Mouse (Mus musculus) embryonic facial prominence, embryonic 11.5 days (tissue): Measurements from ENCODE around the gene Cyren. TPM values are rescaled to one million over a fixed set of nuclear protein-coding genes. Genes with fewer than 3 reads are reported as not detected.
A peak's percentile ranks its signal among the peaks of the same experiment; 100 is the strongest.

Source experiments
- ATAC-seq: fragments of 200-750 bp; cut with Nextera tagmentation; replicated peaks from 2 replicates; pipeline ENCODE4 v1.8.0; 2017; ENCODE audit warnings: low read depth; ENCODE audit not compliant: insufficient number of reproducible peaks, low FRiP score, low TSS enrichment
- DNase-seq: peaks from one replicate; pipeline ENCODE4 v3.0.0-alpha.2; 2015; ENCODE audit warnings: low spot score
- H3K27ac ChIP-seq: fragments of 300-500 bp; sonication (generic); replicated peaks from 2 replicates; pipeline ENCODE4 v1.5.1; 2014; ENCODE audit warnings: mild to moderate bottlenecking, low read depth, low read length, control low read depth
- H3K27me3 ChIP-seq: fragments of 300-500 bp; sonication (generic); 2 replicates; pipeline ENCODE4 v1.6.1; 2014; ENCODE audit warnings: mild to moderate bottlenecking, low read length, moderate library complexity, mixed read lengths; ENCODE audit not compliant: control insufficient read depth, insufficient read depth
- H3K36me3 ChIP-seq: fragments of 300-500 bp; sonication (generic); replicated peaks from 2 replicates; pipeline ENCODE4 v1.6.1; 2014; ENCODE audit warnings: low read depth, mild to moderate bottlenecking, low read length, moderate library complexity, mixed read lengths; ENCODE audit not compliant: control insufficient read depth, insufficient read depth
- H3K4me1 ChIP-seq: fragments of 300-500 bp; sonication (generic); 2 replicates; pipeline ENCODE4 v1.6.1; 2014; ENCODE audit warnings: low read length, mixed read lengths; ENCODE audit not compliant: control insufficient read depth, insufficient read depth
- H3K4me2 ChIP-seq: fragments of 300-500 bp; sonication (generic); 2 replicates; pipeline ENCODE4 v1.6.1; 2014; ENCODE audit warnings: low read depth, mild to moderate bottlenecking, control low read depth, low read length, moderate library complexity
- H3K4me3 ChIP-seq: fragments of 300-500 bp; sonication (generic); 2 replicates; pipeline ENCODE4 v1.5.1; 2014; ENCODE audit warnings: low read depth, low read length, control low read depth
- H3K9ac ChIP-seq: fragments of 300-500 bp; sonication (generic); replicated peaks from 2 replicates; pipeline ENCODE4 v1.6.1; 2014; ENCODE audit warnings: mild to moderate bottlenecking, control low read depth, low read length
- H3K9me3 ChIP-seq: fragments of 300-500 bp; sonication (generic); replicated peaks from 2 replicates; pipeline ENCODE4 v1.6.1; 2016; ENCODE audit warnings: mild to moderate bottlenecking, low read length, inconsistent platforms, mixed read lengths; ENCODE audit not compliant: control insufficient read depth
- WGBS: fragments of 180-500 bp; shearing (Covaris S2); extraction: QIAGEN DNeasy Blood & Tissue Kit; methylation state at CpG from one replicate; pipeline ENCODE4 v1.1.7; 2014; 5-methylcytosine and 5-hydroxymethylcytosine counted together
- polyA plus RNA-seq: library from polyadenylated mRNA; unstranded; fragments of >200 nt; fragmentation: Nextera tagmentation; extraction: Ambion mirVana; gene quantifications from 2 replicates; pipeline ENCODE4 v1.2.1, GENCODE M21; 2014

Cyren gene
- polyA plus RNA-seq, 1 experiment from 2014 or later, result 10.9 TPM

GRCm38 (mm10) chr6:34869225-34869915 lies 8.5 kb downstream of the Cyren start:
- 76% methylated on average over 13 of the region's 13 CpGs for WGBS
- no peak overlapping the region for H3K4me3 ChIP-seq
- H3K27me3 ChIP-seq, result no peaks in the 10 kb centered on the region
- H3K9ac ChIP-seq, result no peak overlapping the region
- DNase-seq, result no peak
- H3K4me2 ChIP-seq, result no peak overlapping the region
- no peaks in the 10 kb centered on the region for H3K4me1 ChIP-seq
- no peak for ATAC-seq
- no peaks in the 10 kb centered on the region for H3K9me3 ChIP-seq
- no peaks in the 10 kb centered on the region for H3K36me3 ChIP-seq
- no peak overlapping the region for H3K27ac ChIP-seq

- Histone ChIP-seq H3K27me3 (no peaks in the 10 kb centered on the region), H3K36me3 (no peaks in the 10 kb centered on the region)
- no peak for DNase-seq
Measured at GRCm38 (mm10) chr6:34868507-34869217, 9.2 kb downstream of the Cyren start.

GRCm38 (mm10) chr6:34867995-34868350 lies 9.9 kb downstream of the Cyren start:
- Histone ChIP-seq H3K9ac (no peak overlapping the region), H3K27ac (no peak overlapping the region), H3K36me3 (no peaks in the 10 kb centered on the region), H3K27me3 (no peaks in the 10 kb centered on the region), H3K4me3 (no peak overlapping the region), H3K9me3 (no peaks in the 10 kb centered on the region), H3K4me1 (no peaks in the 10 kb centered on the region), H3K4me2 (no peak overlapping the region)
- 81% methylated on average over 10 of the region's 10 CpGs for WGBS
- ATAC-seq (no peak), DNase-seq (no peak)

More at GRCm38 (mm10) chr6:34868507-34869217, 9.2 kb downstream of the Cyren start:
- Histone ChIP-seq H3K9ac (no peak overlapping the region), H3K4me1 (no peaks in the 10 kb centered on the region), H3K9me3 (no peaks in the 10 kb centered on the region), H3K4me3 (no peak overlapping the region), H3K27ac (no peak overlapping the region), H3K4me2 (no peak overlapping the region)
- no peak for ATAC-seq
- WGBS, result 85% methylated on average over 20 of the region's 20 CpGs

- Histone ChIP-seq H3K4me2 (no peak overlapping the region), H3K4me3 (no peak overlapping the region), H3K27ac (no peak overlapping the region), H3K36me3 (no peaks in the 10 kb centered on the region), H3K27me3 (no peaks in the 10 kb centered on the region), H3K9ac (no peak overlapping the region), H3K9me3 (no peaks in the 10 kb centered on the region), H3K4me1 (no peaks in the 10 kb centered on the region)
- DNase-seq (no peak), ATAC-seq (no peak)
- WGBS, result 74% methylated on average over 16 of the region's 16 CpGs
Measured at GRCm38 (mm10) chr6:34867301-34867994, 10.4 kb downstream of the Cyren start.

GRCm38 (mm10) chr6:34866786-34867185 lies 11.1 kb downstream of the Cyren start:
- no peak overlapping the region for H3K27ac ChIP-seq
- DNase-seq, result no peak
- no peaks in the 10 kb centered on the region for H3K36me3 ChIP-seq
- no peak overlapping the region for H3K4me3 ChIP-seq
- H3K4me2 ChIP-seq, result no peak overlapping the region
- ATAC-seq, result no peak
- H3K9me3 ChIP-seq, result no peaks in the 10 kb centered on the region
- no peaks in the 10 kb centered on the region for H3K27me3 ChIP-seq
- H3K4me1 ChIP-seq, result no peaks in the 10 kb centered on the region
- WGBS, result 46% methylated on average over 8 of the region's 8 CpGs
- H3K9ac ChIP-seq, result peak overlapping the region; percentile 27; the same call in 1 of the 2 replicates

GRCm38 (mm10) chr6:34865711-34866593 lies 11.9 kb downstream of the Cyren start:
- no peak for DNase-seq
- no peak overlapping the region for H3K4me2 ChIP-seq
- no peak overlapping the region for H3K9ac ChIP-seq
- H3K27me3 ChIP-seq, result no peaks in the 10 kb centered on the region
- H3K4me3 ChIP-seq, result no peak overlapping the region
- 59% methylated on average over 7 of the region's 7 CpGs for WGBS
- H3K9me3 ChIP-seq, result no peaks in the 10 kb centered on the region
- H3K27ac ChIP-seq, result no peak overlapping the region
- H3K4me1 ChIP-seq, result no peaks in the 10 kb centered on the region
- no peaks in the 10 kb centered on the region for H3K36me3 ChIP-seq
- 0 out of 2 replicates have a peak, but pooled peaks have one; percentile 31 for ATAC-seq

- Histone ChIP-seq H3K4me1 (no peaks in the 10 kb centered on the region), H3K4me2 (no peak overlapping the region), H3K9ac (no peak overlapping the region), H3K27ac (no peak overlapping the region), H3K36me3 (no peaks in the 10 kb centered on the region), H3K27me3 (no peaks in the 10 kb centered on the region), H3K9me3 (no peaks in the 10 kb centered on the region), H3K4me3 (no peak overlapping the region)
- WGBS, result 58% methylated on average over 5 of the region's 5 CpGs
- ATAC-seq, result no peak
- DNase-seq, result no peak
Measured at GRCm38 (mm10) chr6:34865213-34865612, 12.6 kb downstream of the Cyren start.
